Mouse (Mus musculus): ENCODE data around the gene Smco2. TPM values are rescaled to one million over a fixed set of nuclear protein-coding genes. Genes with fewer than 3 reads are reported as not detected.

Gene Smco2
- polyA plus RNA-seq (2015; fragmentation: Nextera tagmentation; extraction: Ambion mirVana), result not detected in 2 replicates

GRCm38 (mm10) chr6:146850050-146850449, at the start of gene Smco2:
TSS of gene Smco2 (plus strand) at chr6:146850104.
- no peak for ATAC-seq (ENCODE audit: borderline replicate concordance, extremely low read depth, low FRiP score, low TSS enrichment)
- H3K27me3 ChIP-seq, result no peaks in the 10 kb centered on the region
- no peaks in the 10 kb centered on the region for H3K36me3 ChIP-seq
- no peak within 1 kb of the TSS for H3K9ac ChIP-seq
- no peak within 1 kb of the TSS for H3K4me2 ChIP-seq
- H3K4me1 ChIP-seq, result peaks cover 26% of the 10 kb centered on the region
- 74% methylated on average over 4 of the region's 4 CpGs for WGBS
- no peak within 1 kb of the TSS for H3K27ac ChIP-seq
- no peaks in the 10 kb centered on the region for H3K9me3 ChIP-seq
- H3K4me3 ChIP-seq, result no peak within 1 kb of the TSS

DNA sequence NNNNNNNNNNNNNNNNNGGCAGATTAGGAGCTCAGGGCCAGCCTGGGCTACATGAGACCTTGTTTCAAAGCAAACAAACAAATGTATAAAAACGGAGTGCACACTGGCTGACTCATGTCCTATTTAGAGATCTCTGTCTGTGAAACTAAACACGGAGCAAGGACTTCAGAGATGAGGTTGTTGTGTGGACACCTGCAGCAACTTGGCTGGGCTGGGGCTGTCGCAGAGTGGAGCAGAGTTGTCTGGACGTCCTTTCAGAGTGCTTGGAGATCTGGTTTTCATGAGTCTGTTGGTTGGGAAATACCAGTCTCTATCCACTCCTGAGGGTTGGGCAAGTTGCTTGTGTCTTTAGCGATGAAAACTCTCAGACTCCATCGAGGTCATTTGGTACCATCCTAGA, 39.9 kb upstream of the Smco2 start:
- H3K4me3 ChIP-seq, result no peak overlapping the region
- H3K9me3 ChIP-seq, result no peaks in the 10 kb centered on the region
- no peaks in the 10 kb centered on the region for H3K36me3 ChIP-seq
- no peak for ATAC-seq (ENCODE audit: borderline replicate concordance, extremely low read depth, low FRiP score, low TSS enrichment)
- H3K4me1 ChIP-seq, result no peaks in the 10 kb centered on the region
- H3K9ac ChIP-seq, result no peak overlapping the region
- no peak overlapping the region for H3K4me2 ChIP-seq
- no peaks in the 10 kb centered on the region for H3K27me3 ChIP-seq
- no peak overlapping the region for H3K27ac ChIP-seq
- WGBS, result 86% methylated on average over 6 of the region's 6 CpGs

DNA sequence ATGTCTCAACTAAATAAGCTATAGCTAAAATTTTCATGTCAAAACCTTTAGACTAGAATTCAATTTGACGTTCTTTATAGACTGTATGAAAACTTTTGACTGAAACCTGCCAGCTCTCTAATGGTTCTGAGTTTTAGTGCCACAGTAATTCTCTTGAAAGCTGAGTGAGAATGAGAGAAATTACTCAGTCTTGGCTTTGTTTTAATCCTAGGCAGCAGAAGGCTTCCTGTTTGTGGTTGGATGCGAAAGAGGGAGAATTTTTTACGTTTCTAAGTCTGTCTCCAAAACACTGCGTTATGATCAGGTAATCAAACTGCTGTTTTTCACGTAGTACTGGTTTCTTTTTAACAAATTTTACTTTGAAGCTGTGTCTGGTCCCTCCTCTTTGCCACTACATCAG, 36.9 kb upstream of the Smco2 start:
- no peak overlapping the region for H3K27ac ChIP-seq
- H3K27me3 ChIP-seq, result no peaks in the 10 kb centered on the region
- H3K36me3 ChIP-seq, result no peaks in the 10 kb centered on the region
- H3K9me3 ChIP-seq, result no peaks in the 10 kb centered on the region
- no peak for ATAC-seq (ENCODE audit: borderline replicate concordance, extremely low read depth, low FRiP score, low TSS enrichment)
- WGBS, result 83% methylated on average over 5 of the region's 5 CpGs
- no peak overlapping the region for H3K9ac ChIP-seq
- no peak overlapping the region for H3K4me3 ChIP-seq
- no peaks in the 10 kb centered on the region for H3K4me1 ChIP-seq
- no peak overlapping the region for H3K4me2 ChIP-seq

DNA sequence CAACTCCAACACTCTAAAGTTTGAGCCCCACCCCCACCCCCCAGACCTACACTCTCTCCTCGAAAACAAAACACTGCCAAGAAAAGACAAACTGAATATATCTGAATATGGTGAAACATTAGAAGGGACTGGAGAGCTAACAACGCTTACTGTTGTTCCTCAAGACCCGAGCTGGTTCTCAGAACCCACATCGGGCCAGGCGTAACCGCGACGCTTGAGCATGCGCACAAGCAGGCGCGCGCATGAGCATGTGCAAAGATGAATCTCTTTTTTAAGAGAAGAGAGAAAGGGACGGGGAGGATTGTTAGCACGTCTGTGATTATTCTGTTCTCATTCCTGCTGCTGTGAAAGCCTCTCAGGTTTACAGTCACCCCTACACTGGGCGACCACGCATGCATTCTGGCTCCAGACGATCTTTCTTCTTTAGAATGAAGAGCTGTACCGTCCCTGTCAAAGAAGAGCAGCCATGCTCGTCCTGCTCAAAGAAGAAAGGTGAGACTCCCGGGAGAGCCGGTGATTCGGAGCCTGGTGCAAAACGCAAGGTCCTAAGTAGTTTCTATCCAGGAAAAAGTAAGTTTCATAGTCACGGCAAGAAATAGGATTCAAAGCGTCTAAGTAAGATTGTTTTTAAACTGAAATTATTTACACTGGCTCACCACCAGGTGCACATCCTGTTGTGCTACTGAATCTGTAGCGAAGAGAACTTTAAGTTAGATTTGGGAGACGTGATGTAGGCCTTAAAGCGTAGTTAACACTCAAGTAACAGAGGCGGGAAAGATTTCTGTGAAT, 29.5 kb upstream of the Smco2 start:
- no peak overlapping the region for H3K27ac ChIP-seq
- H3K36me3 ChIP-seq, result no peaks in the 10 kb centered on the region
- H3K9ac ChIP-seq, result no peak overlapping the region
- no peak for ATAC-seq (ENCODE audit: borderline replicate concordance, extremely low read depth, low FRiP score, low TSS enrichment)
- H3K27me3 ChIP-seq, result no peaks in the 10 kb centered on the region
- H3K4me1 ChIP-seq, result no peaks in the 10 kb centered on the region; the same call in 1 of the 2 replicates
- H3K9me3 ChIP-seq, result no peaks in the 10 kb centered on the region
- no peak overlapping the region for H3K4me2 ChIP-seq
- WGBS, result 81% methylated on average over 29 of the region's 29 CpGs
- H3K4me3 ChIP-seq, result no peak overlapping the region

DNA sequence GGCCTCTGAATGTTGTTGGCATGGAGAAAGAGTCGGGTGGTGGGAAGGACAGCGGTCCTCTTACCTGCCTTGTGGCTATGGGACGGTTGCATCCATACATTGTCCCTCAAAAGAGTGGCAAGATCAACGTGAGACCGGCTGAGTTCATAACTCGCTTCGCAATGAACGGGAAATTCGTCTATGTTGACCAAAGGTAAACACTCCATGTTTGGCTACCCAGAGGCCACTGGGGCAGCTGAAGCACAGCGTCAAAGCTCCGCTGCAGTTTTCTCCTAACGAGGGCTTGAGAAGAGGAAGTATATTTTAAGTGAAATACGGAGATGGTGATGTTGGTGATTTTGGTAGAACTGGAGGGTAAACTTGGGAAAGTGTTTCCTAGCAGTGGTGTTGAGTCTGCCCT, 27.9 kb upstream of the Smco2 start:
- Histone ChIP-seq H3K4me3 (no peak overlapping the region), H3K9me3 (no peaks in the 10 kb centered on the region), H3K27me3 (no peaks in the 10 kb centered on the region), H3K9ac (no peak overlapping the region), H3K36me3 (no peaks in the 10 kb centered on the region), H3K4me1 (no peaks in the 10 kb centered on the region; the same call in 1 of the 2 replicates), H3K27ac (no peak overlapping the region), H3K4me2 (peak overlapping the region; percentile 6; the same call in 1 of the 2 replicates)
- no peak for ATAC-seq (ENCODE audit: borderline replicate concordance, extremely low read depth, low FRiP score, low TSS enrichment)
- WGBS, result 58% methylated on average over 13 of the region's 13 CpGs

GRCm38 (mm10) chr6:146824727-146825486, 25.0 kb upstream of the Smco2 start:
- ATAC-seq (ENCODE audit: borderline replicate concordance, extremely low read depth, low FRiP score, low TSS enrichment), result no peak
- Histone ChIP-seq H3K27me3 (no peaks in the 10 kb centered on the region), H3K4me2 (no peak overlapping the region), H3K4me1 (no peaks in the 10 kb centered on the region; the same call in 1 of the 2 replicates), H3K9ac (no peak overlapping the region), H3K36me3 (no peaks in the 10 kb centered on the region), H3K9me3 (no peaks in the 10 kb centered on the region), H3K4me3 (no peak overlapping the region), H3K27ac (no peak overlapping the region)
- 36% methylated on average over 16 of the region's 16 CpGs for WGBS

- H3K27ac ChIP-seq, result no peak overlapping the region
- no peak overlapping the region for H3K4me2 ChIP-seq
- no peak for ATAC-seq (ENCODE audit: borderline replicate concordance, extremely low read depth, low FRiP score, low TSS enrichment)
- no peaks in the 10 kb centered on the region for H3K9me3 ChIP-seq
- no peaks in the 10 kb centered on the region; the same call in 1 of the 2 replicates for H3K4me1 ChIP-seq
- WGBS, result 70% methylated on average over 1 of the region's 1 CpGs
- H3K4me3 ChIP-seq, result no peak overlapping the region
- H3K9ac ChIP-seq, result no peak overlapping the region
- no peaks in the 10 kb centered on the region for H3K36me3 ChIP-seq
- H3K27me3 ChIP-seq, result no peaks in the 10 kb centered on the region
Observed at GRCm38 (mm10) chr6:146825487-146825773, 24.5 kb upstream of the Smco2 start.

- ATAC-seq (ENCODE audit: borderline replicate concordance, extremely low read depth, low FRiP score, low TSS enrichment), result no peak
- WGBS, result 84% methylated on average over 12 of the region's 12 CpGs
- Histone ChIP-seq H3K9me3 (no peaks in the 10 kb centered on the region), H3K27ac (no peak overlapping the region), H3K9ac (no peak overlapping the region), H3K27me3 (no peaks in the 10 kb centered on the region), H3K4me1 (peaks cover 11% of the 10 kb centered on the region), H3K4me2 (no peak overlapping the region), H3K36me3 (no peaks in the 10 kb centered on the region), H3K4me3 (no peak overlapping the region)
Observed at GRCm38 (mm10) chr6:146831320-146831719, 18.6 kb upstream of the Smco2 start.

GRCm38 (mm10) chr6:146833485-146834314, 16.2 kb upstream of the Smco2 start:
- H3K4me3 ChIP-seq, result no peak overlapping the region
- WGBS, result 57% methylated on average over 6 of the region's 6 CpGs
- ATAC-seq (ENCODE audit: borderline replicate concordance, extremely low read depth, low FRiP score, low TSS enrichment), result no peak

GRCm38 (mm10) chr6:146834342-146834741, 15.6 kb upstream of the Smco2 start:
- H3K36me3 ChIP-seq, result no peaks in the 10 kb centered on the region
- no peaks in the 10 kb centered on the region for H3K9me3 ChIP-seq
- no peak overlapping the region for H3K4me2 ChIP-seq
- no peaks in the 10 kb centered on the region for H3K27me3 ChIP-seq
- peaks cover 11% of the 10 kb centered on the region for H3K4me1 ChIP-seq
- WGBS, result 66% methylated on average over 3 of the region's 3 CpGs
- H3K4me3 ChIP-seq, result no peak overlapping the region
- no peak overlapping the region for H3K27ac ChIP-seq
- H3K9ac ChIP-seq, result no peak overlapping the region
- ATAC-seq (ENCODE audit: borderline replicate concordance, extremely low read depth, low FRiP score, low TSS enrichment), result no peak

More at GRCm38 (mm10) chr6:146833485-146834314, 16.2 kb upstream of the Smco2 start:
- Histone ChIP-seq H3K36me3 (no peaks in the 10 kb centered on the region), H3K4me2 (no peak overlapping the region), H3K9me3 (no peaks in the 10 kb centered on the region), H3K27me3 (no peaks in the 10 kb centered on the region), H3K27ac (no peak overlapping the region), H3K9ac (no peak overlapping the region), H3K4me1 (peaks cover 11% of the 10 kb centered on the region)

DNA sequence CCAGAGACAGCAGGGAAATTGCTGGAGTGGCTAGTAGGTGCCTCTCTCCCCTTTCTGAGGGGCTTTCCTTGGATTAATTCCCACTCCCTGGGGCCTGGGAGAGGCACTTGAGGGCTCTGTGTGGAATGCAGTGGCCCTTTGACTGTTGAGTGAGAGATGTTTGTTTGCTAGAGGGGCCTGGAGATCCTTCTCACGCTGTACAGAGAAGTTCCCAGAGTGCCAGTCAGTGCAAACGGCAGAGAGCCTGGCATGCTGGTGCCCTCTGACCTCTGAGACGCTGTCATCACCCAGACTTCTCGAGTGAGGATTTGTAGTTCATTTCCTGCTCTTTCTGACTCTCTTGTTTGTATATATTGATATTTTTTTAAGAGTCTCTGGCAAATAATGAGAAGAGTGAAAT, 14.1 kb upstream of the Smco2 start:
- H3K4me1 ChIP-seq, result peaks cover 11% of the 10 kb centered on the region
- 8% methylated on average over 4 of the region's 4 CpGs for WGBS
- H3K36me3 ChIP-seq, result no peaks in the 10 kb centered on the region
- H3K4me2 ChIP-seq, result no peak overlapping the region
- H3K9me3 ChIP-seq, result no peaks in the 10 kb centered on the region
- no peaks in the 10 kb centered on the region for H3K27me3 ChIP-seq
- no peak overlapping the region for H3K4me3 ChIP-seq
- H3K27ac ChIP-seq, result no peak overlapping the region
- peak; percentile 50; the same call in 1 of the 2 replicates for ATAC-seq (ENCODE audit: borderline replicate concordance, extremely low read depth, low FRiP score, low TSS enrichment)
- H3K9ac ChIP-seq, result no peak overlapping the region

Data from lung, embryonic 15.5 days (tissue).